Mouse (Mus musculus): ENCODE data around the gene Tcl1b3.

Tcl1b3 gene

GRCm38 (mm10) chr12:105235091-105235490 is 44.2 kb downstream of the Tcl1b3 start:
- DNase-seq, result no peak

DNA sequence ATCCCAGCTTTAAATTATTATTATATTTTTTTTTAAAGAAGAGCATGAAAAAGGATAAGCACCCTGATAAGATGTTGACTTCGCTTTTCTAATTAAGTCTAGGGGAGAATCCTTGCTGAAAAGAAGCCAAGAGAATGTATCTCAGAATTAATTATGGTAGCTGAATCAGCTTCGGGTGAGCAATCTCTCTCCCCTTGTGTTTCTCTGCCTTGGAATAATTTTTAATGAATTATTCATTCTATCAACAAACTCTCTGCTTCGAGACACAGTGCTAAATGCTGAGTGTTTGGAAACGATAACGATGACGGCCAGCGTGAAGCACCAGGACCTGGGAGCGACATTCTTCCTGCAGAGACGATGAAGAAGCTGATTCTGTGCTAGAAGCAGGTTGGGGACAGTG is 48.2 kb downstream of the Tcl1b3 start:
- no peak for DNase-seq
